In the genomic region with DNA sequence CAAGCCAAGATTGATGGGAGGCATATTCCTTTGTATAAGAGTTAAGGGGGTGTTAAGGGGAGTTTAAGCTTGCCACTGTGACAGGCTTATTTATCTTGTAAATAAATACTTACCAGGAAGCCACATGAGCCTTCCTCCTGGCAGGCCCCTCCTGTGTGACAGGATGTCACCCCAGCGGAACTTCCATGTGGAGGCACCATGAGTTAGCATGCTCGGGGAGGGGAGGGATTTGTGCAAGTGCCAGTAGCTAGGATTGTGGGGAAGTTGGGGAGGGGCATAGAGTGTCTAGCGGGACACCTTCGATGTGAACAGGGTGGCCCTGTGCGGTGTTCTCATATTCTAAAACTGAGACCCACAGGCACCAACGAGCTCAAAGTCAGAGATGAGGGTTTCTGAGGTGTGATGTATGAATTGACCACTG, we compare ENCODE assay signal across 16 mouse cellular contexts.
DNase-seq lines count a peak whose midpoint lies in the region; ATAC-seq and TF ChIP-seq lines count a peak whose summit lies in the region.
"Had no signal": no experiment of that assay in that cellular context is flagged by ENCODE, and none has a peak within 500 bp of the region (broad histone marks: within the 10 kb centered on the region; RNA-seq: fewer than 3 reads in every experiment).

No protein-coding gene starts in this region.

- no peak for DNase-seq in liver, postnatal 0 days
- DNase-seq in liver, result no peak
- DNase-seq in kidney, adult 2 months, result peak; percentile 46
- peak; percentile 25 to 40 for DNase-seq in kidney, postnatal 36 days
- peak; percentile 16 for DNase-seq in midbrain, postnatal 0 days (ENCODE audit: low spot score)
- DNase-seq in thymus, postnatal 0 days (ENCODE audit: low spot score), result no peak
- no peak for DNase-seq in layer of hippocampus, postnatal 36 days
- DNase-seq: adrenal gland, postnatal 25 days; cerebellum, adult 2 months had no signal

- TF ChIP-seq POLR2A in kidney, adult 2 months (IDR thresholded peaks at IDR 0.05; ENCODE audit: low read depth, low read length), result no peak

- no peak overlapping the region for H3K4me2 ChIP-seq in liver, postnatal 0 days (ENCODE audit: low read depth, low read length)
- H3K4me2 ChIP-seq in midbrain, postnatal 0 days (ENCODE audit: low read depth, low read length, poor library complexity, severe bottlenecking), result no peak overlapping the region
- H3K4me2 ChIP-seq in intestine, postnatal 0 days (replicated peaks; ENCODE audit: low read depth), result no peak overlapping the region
- H3K4me2 ChIP-seq: embryonic facial prominence, embryonic 13.5 days; heart, embryonic 13.5 days had no signal

- no peak for TF ChIP-seq EP300 in liver, postnatal 0 days (IDR thresholded peaks at IDR 0.05; ENCODE audit: low read depth)

- no peak overlapping the region for H3K9ac ChIP-seq in liver, postnatal 0 days (replicated peaks)
- no peak overlapping the region for H3K9ac ChIP-seq in midbrain, postnatal 0 days (replicated peaks; ENCODE audit: low read length, poor library complexity, severe bottlenecking)
- H3K9ac ChIP-seq in intestine, postnatal 0 days (ENCODE audit: low read depth, low read length), result no peak overlapping the region
- H3K9ac ChIP-seq: embryonic facial prominence, embryonic 13.5 days; heart, embryonic 13.5 days; liver, embryonic 14.5 days had no signal

- H3K27me3 ChIP-seq in liver, postnatal 0 days (ENCODE audit: insufficient read depth, low read length), result no peaks in the 10 kb centered on the region
- no peaks in the 10 kb centered on the region for H3K27me3 ChIP-seq in kidney, adult 2 months (replicated peaks; ENCODE audit: control insufficient read depth, insufficient read depth, low read length)
- H3K27me3 ChIP-seq in midbrain, postnatal 0 days (ENCODE audit: insufficient read depth, low read length), result no peaks in the 10 kb centered on the region
- H3K27me3 ChIP-seq in intestine, postnatal 0 days (replicated peaks; ENCODE audit: control insufficient read depth, insufficient read depth, low read length), result no peaks in the 10 kb centered on the region
- H3K27me3 ChIP-seq: CH12.LX; embryonic facial prominence, embryonic 13.5 days; heart, embryonic 13.5 days had no signal

- H3K9me3 ChIP-seq in liver, postnatal 0 days (ENCODE audit: low read length), result no peaks in the 10 kb centered on the region
- no peaks in the 10 kb centered on the region for H3K9me3 ChIP-seq in midbrain, postnatal 0 days (ENCODE audit: low read length)
- no peaks in the 10 kb centered on the region for H3K9me3 ChIP-seq in intestine, postnatal 0 days (ENCODE audit: control insufficient read depth)
- H3K9me3 ChIP-seq: embryonic facial prominence, embryonic 13.5 days; heart, embryonic 13.5 days had no signal

- TF ChIP-seq CTCF in liver, postnatal 0 days (IDR thresholded peaks at IDR 0.05; ENCODE audit: low read depth), result no peak
- no peak for TF ChIP-seq CTCF in kidney, adult 2 months (conservative IDR thresholded peaks at IDR 0.05; ENCODE audit: insufficient read depth, insufficient read length, low read depth, low read length)
- TF ChIP-seq CTCF in midbrain, postnatal 0 days (IDR thresholded peaks at IDR 0.05), result no peak
- no peak for TF ChIP-seq CTCF in intestine, postnatal 0 days (IDR thresholded peaks at IDR 0.05; ENCODE audit: low read depth)

- H3K36me3 ChIP-seq in liver, postnatal 0 days (replicated peaks; ENCODE audit: insufficient read depth, low read length), result no peaks in the 10 kb centered on the region
- H3K36me3 ChIP-seq in kidney, adult 2 months (ENCODE audit: control insufficient read depth, insufficient read depth, low read length), result no peaks in the 10 kb centered on the region
- no peaks in the 10 kb centered on the region for H3K36me3 ChIP-seq in midbrain, postnatal 0 days (ENCODE audit: insufficient read depth, low read length)
- H3K36me3 ChIP-seq in intestine, postnatal 0 days (ENCODE audit: control insufficient read depth, insufficient read depth), result no peaks in the 10 kb centered on the region
- H3K36me3 ChIP-seq: embryonic facial prominence, embryonic 13.5 days; heart, embryonic 13.5 days had no signal

- 55% methylated on average over 6 of the region's 6 CpGs for WGBS in liver, postnatal 0 days (ENCODE audit: insufficient replicate concordance)
- 42% methylated on average over 6 of the region's 6 CpGs for WGBS in kidney, adult 2 months
- WGBS in midbrain, postnatal 0 days, result 65% methylated on average over 6 of the region's 6 CpGs
- WGBS in intestine, postnatal 0 days, result 70% methylated on average over 6 of the region's 6 CpGs

- peak; percentile 36; the same call in 1 of the 2 replicates for ATAC-seq in liver, postnatal 0 days
- ATAC-seq in midbrain, postnatal 0 days (ENCODE audit: low FRiP score), result no peak
- ATAC-seq in intestine, postnatal 0 days, result no peak
- ATAC-seq: intestine, embryonic 16.5 days had no signal

- no peak overlapping the region for H3K4me3 ChIP-seq in liver, postnatal 0 days (ENCODE audit: low read depth, low read length)
- no peak overlapping the region for H3K4me3 ChIP-seq in kidney, adult 2 months (ENCODE audit: insufficient read depth, low read depth, low read length)
- no peak overlapping the region for H3K4me3 ChIP-seq in midbrain, postnatal 0 days (ENCODE audit: low read depth, low read length)
- H3K4me3 ChIP-seq in intestine, postnatal 0 days (ENCODE audit: low read depth, low read length), result no peak overlapping the region
- H3K4me3 ChIP-seq: embryonic facial prominence, embryonic 13.5 days; heart, embryonic 13.5 days; myocyte had no signal

- H3K4me1 ChIP-seq in liver, postnatal 0 days (ENCODE audit: insufficient read depth), result no peaks in the 10 kb centered on the region
- no peaks in the 10 kb centered on the region for H3K4me1 ChIP-seq in kidney, adult 2 months (ENCODE audit: control insufficient read depth, insufficient read depth, low read length)
- H3K4me1 ChIP-seq in midbrain, postnatal 0 days (ENCODE audit: insufficient read depth, low read length), result peaks cover 8% of the 10 kb centered on the region; the same call in 1 of the 2 replicates
- H3K4me1 ChIP-seq in intestine, postnatal 0 days (replicated peaks; ENCODE audit: control insufficient read depth, insufficient read depth, low read length), result no peaks in the 10 kb centered on the region
- H3K4me1 ChIP-seq: embryonic facial prominence, embryonic 13.5 days had no signal

- H3K27ac ChIP-seq in liver, postnatal 0 days (ENCODE audit: low read depth), result no peak overlapping the region
- H3K27ac ChIP-seq in kidney, adult 2 months (ENCODE audit: insufficient read depth, low read depth, low read length), result no peak overlapping the region
- no peak overlapping the region for H3K27ac ChIP-seq in midbrain, postnatal 0 days (ENCODE audit: low read depth, low read length)
- no peak overlapping the region for H3K27ac ChIP-seq in intestine, postnatal 0 days (ENCODE audit: low read depth, low read length)
- H3K27ac ChIP-seq: embryonic facial prominence, embryonic 13.5 days; heart, embryonic 13.5 days; liver, embryonic 14.5 days had no signal

Comparison
In these comparisons a context has a peak if more than half of its experiments do, and no peak if none do; other contexts are left out.
1. DNase-seq: peak in kidney, adult 2 months (single experiment), kidney, postnatal 36 days (2 of 2) and midbrain, postnatal 0 days (single experiment); none in liver, postnatal 0 days (single experiment), liver (single experiment), thymus, postnatal 0 days (single experiment) and layer of hippocampus, postnatal 36 days (0 of 2).